Mouse (Mus musculus) erythroblast, embryonic 14.5 days (primary cell): Measurements from ENCODE around the gene Kdm7a.

Experiments used
- GATA1 ChIP-seq: IDR thresholded peaks from 2 replicates; pipeline ENCODE4 v1.6.1; 2012; ENCODE audit warnings: low read length, inconsistent platforms, mixed read lengths
- TAL1 ChIP-seq: IDR thresholded peaks from 3 replicates; pipeline ENCODE4 v1.6.1; 2012; ENCODE audit warnings: low read length, inconsistent platforms, mixed read lengths

DNA sequence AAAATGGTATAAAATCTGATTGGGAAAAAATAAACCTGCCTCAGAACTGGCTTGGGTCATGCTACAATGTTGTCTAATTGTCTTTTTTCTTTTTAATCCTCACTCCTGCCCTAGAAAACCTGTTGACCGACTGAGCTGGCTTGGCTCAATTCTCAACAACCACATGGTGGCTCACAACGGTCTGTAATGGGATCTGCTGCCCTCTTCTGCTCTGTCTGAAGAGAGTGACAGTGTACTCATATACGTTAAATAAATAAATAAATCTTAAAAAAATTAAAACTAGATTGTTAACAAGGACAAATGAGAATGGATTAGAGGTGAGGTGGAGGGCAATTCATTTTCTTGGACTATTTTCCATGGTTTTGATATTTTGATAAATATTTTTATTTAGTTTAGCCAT is 85.9 kb downstream of the Kdm7a start:
- TF ChIP-seq GATA1 (no peak), TAL1 (no peak)
